Mouse (Mus musculus) ES-E14 (cell line): ENCODE results near the gene Nfkbil1. TPM values are rescaled to one million over a fixed set of nuclear protein-coding genes. Genes with fewer than 3 reads are reported as not detected.
A peak's percentile ranks its signal among the peaks of the same experiment; 100 is the strongest.

Experiments used
- DNase-seq: peaks from one replicate; pipeline ENCODE4 v3.0.0-alpha.2; 2013; ENCODE audit warnings: low read depth, low spot score
- H3K27ac ChIP-seq: 2 replicates; pipeline ENCODE4 v1.5.1; 2012; ENCODE audit warnings: low read depth, mild to moderate bottlenecking, low read length, moderate library complexity, mixed read lengths; ENCODE audit not compliant: poor library complexity, insufficient read depth, severe bottlenecking
- H3K36me3 ChIP-seq: 2 replicates; pipeline ENCODE4 v1.6.1; 2012; ENCODE audit warnings: mild to moderate bottlenecking, low read length, moderate library complexity, mixed read lengths; ENCODE audit not compliant: control insufficient read depth, poor library complexity, insufficient read depth, severe bottlenecking
- H3K4me1 ChIP-seq, 2 experiments: fragments of 150-350 bp in 1 of 2; sonication (generic) in 1 of 2; 2 replicates each; pipeline ENCODE4 v1.6.1; 2012; ENCODE audit warnings: low read length in 2 of 2, mild to moderate bottlenecking in 1 of 2, mixed read lengths in 1 of 2; ENCODE audit not compliant: control insufficient read depth in 2 of 2, insufficient read depth in 2 of 2, poor library complexity in 1 of 2
- H3K4me3 ChIP-seq, 2 experiments: fragments of 150-350 bp in 1 of 2; sonication (generic) in 1 of 2; 2 replicates each; pipeline ENCODE4 v1.5.1; 2012; ENCODE audit warnings: low read length in 2 of 2, low read depth in 1 of 2, mild to moderate bottlenecking in 1 of 2, mixed read lengths in 1 of 2; ENCODE audit not compliant: insufficient read depth in 1 of 2, poor library complexity in 1 of 2, severe bottlenecking in 1 of 2
- H3K9ac ChIP-seq: 2 replicates; pipeline ENCODE4 v1.6.1; 2012; ENCODE audit warnings: low read depth, mild to moderate bottlenecking, low read length, mixed read lengths; ENCODE audit not compliant: poor library complexity, insufficient read depth, severe bottlenecking
- H3K9me3 ChIP-seq: fragments of 150-350 bp; sonication (generic); 2 replicates; pipeline ENCODE4 v1.6.1; 2012; ENCODE audit warnings: low read depth, mild to moderate bottlenecking, low read length; ENCODE audit not compliant: control insufficient read depth, insufficient read depth
- CHD2 ChIP-seq: IDR thresholded peaks from 2 replicates; pipeline ENCODE4 v1.6.1; 2014; ENCODE audit warnings: mild to moderate bottlenecking, low read depth, low read length, inconsistent platforms
- HCFC1 ChIP-seq: IDR thresholded peaks from 2 replicates; pipeline ENCODE4 v1.6.1; 2012; ENCODE audit warnings: low read length, inconsistent platforms, borderline replicate concordance; ENCODE audit not compliant: insufficient read depth
- MAFK ChIP-seq: IDR thresholded peaks from 2 replicates; pipeline ENCODE4 v1.6.1; 2014; ENCODE audit warnings: mild to moderate bottlenecking, low read depth, low read length, inconsistent platforms; ENCODE audit not compliant: insufficient read depth
- ZC3H11A ChIP-seq: IDR thresholded peaks from 2 replicates; pipeline ENCODE4 v1.6.1; 2012; ENCODE audit warnings: low read depth, mild to moderate bottlenecking, inconsistent platforms, low read length, borderline replicate concordance
- ZNF384 ChIP-seq: IDR thresholded peaks from 2 replicates; pipeline ENCODE4 v1.6.1; 2012; ENCODE audit warnings: low read depth, low read length, inconsistent platforms
- in situ Hi-C, 2 experiments: fragments of 600-800 bp; cut with MboI; formaldehyde crosslinking; loops; one replicate each; pipeline ENCODE4 v1.15.1; 2025; ENCODE audit warnings: low sequenced_read_pairs in 2 of 2, inconsistent platforms in 1 of 2; ENCODE audit not compliant: unreplicated experiment in 2 of 2
- total RNA-seq: library from RNA; depleted of rRNA; stranded (reverse); fragments of 300-350 nt; gene quantifications from 2 replicates; pipeline ENCODE4 v1.2.3, GENCODE M21; 2012

Nfkbil1 gene
- total RNA-seq, 1 experiment = 6.1 TPM

GRCm38 (mm10) chr17:35204494-35205379 lies 30.9 kb downstream of the Nfkbil1 start, which contains the start of gene Lta:
Gene Lta, minus strand, starts transcription at chr17:35205351.
- Histone ChIP-seq H3K4me3 (peak within 1 kb of the TSS; percentile 20 to 54; a peak in 3 of 4 replicates), H3K9ac (no peak within 1 kb of the TSS), H3K4me1 (no peaks in the 10 kb centered on the region), H3K36me3 (no peaks in the 10 kb centered on the region), H3K27ac (no peak within 1 kb of the TSS), H3K9me3 (no peaks in the 10 kb centered on the region)
- in situ Hi-C loops = no loop called here
- no peak for DNase-seq
- TF ChIP-seq CHD2 = no peak
- no peak for TF ChIP-seq HCFC1
- no peak for TF ChIP-seq ZNF384

GRCm38 (mm10) chr17:35202442-35202841 lies 33.1 kb downstream of the Nfkbil1 start:
- no peak overlapping the region for H3K9ac ChIP-seq
- in situ Hi-C loops = no loop called here
- no peak overlapping the region for H3K4me3 ChIP-seq
- H3K27ac ChIP-seq = no peak overlapping the region
- no peaks in the 10 kb centered on the region for H3K9me3 ChIP-seq
- no peak for DNase-seq
- TF ChIP-seq CHD2 (no peak), ZC3H11A (no peak), HCFC1 (no peak), ZNF384 (no peak), MAFK (no peak)
- H3K36me3 ChIP-seq = no peaks in the 10 kb centered on the region
- no peaks in the 10 kb centered on the region for H3K4me1 ChIP-seq

GRCm38 (mm10) chr17:35201787-35202186 lies 33.8 kb downstream of the Nfkbil1 start, which contains the start of gene Tnf:
Gene Tnf, minus strand, starts transcription at chr17:35202007.
- Histone ChIP-seq H3K4me3 (no peak within 1 kb of the TSS), H3K9me3 (no peaks in the 10 kb centered on the region), H3K36me3 (no peaks in the 10 kb centered on the region), H3K27ac (no peak within 1 kb of the TSS), H3K4me1 (no peaks in the 10 kb centered on the region), H3K9ac (no peak within 1 kb of the TSS)
- in situ Hi-C loops = no loop called here
- no peak for DNase-seq
- TF ChIP-seq CHD2 (no peak), HCFC1 (no peak), ZNF384 (no peak), ZC3H11A (no peak), MAFK (no peak)

GRCm38 (mm10) chr17:35201128-35201527 lies 34.5 kb downstream of the Nfkbil1 start:
- H3K27ac ChIP-seq = no peak overlapping the region
- no peaks in the 10 kb centered on the region for H3K36me3 ChIP-seq
- DNase-seq = no peak
- no peak overlapping the region for H3K4me3 ChIP-seq
- H3K9ac ChIP-seq = no peak overlapping the region
- in situ Hi-C loops = no loop called here
- no peaks in the 10 kb centered on the region for H3K4me1 ChIP-seq
- TF ChIP-seq HCFC1 = no peak
- TF ChIP-seq ZC3H11A = no peak
- no peak for TF ChIP-seq MAFK
- TF ChIP-seq CHD2 = no peak
- TF ChIP-seq ZNF384 = no peak
- H3K9me3 ChIP-seq = no peaks in the 10 kb centered on the region
